Mouse (Mus musculus): ENCODE measurements at regions not wholly inside any gene's neighbourhood (a gene's known extent, or its start where the extent isn't known, plus 50 kb on each side); places are given as distances from the start of the nearest gene placed in this dataset.

DNA sequence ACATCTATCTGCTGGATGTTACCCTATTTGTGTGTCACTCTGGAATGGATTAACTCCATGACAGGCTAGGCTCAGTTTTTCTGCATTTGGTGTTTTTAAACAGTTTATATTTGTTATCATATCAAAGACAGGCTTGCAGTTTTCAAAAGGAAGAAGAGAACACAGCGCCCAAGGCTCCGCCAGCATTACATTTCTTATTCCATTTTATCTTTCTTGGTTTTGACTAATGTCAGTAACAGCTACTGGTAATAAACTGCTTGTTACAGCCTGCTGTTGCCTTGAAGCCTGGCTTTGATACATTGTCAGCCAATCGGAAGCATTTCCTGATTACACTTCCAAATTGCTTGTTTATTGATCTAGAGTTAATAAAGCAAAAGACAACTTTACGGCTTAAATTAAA, 219.4 kb upstream of the Mdfic start:
- no peak for DNase-seq

GRCm38 (mm10) chr6:15509314-15509713, 211.1 kb upstream of the Mdfic start:
- no peak for DNase-seq

- no peak for DNase-seq
Observed at GRCm38 (mm10) chr6:15537279-15537678, 183.2 kb upstream of the Mdfic start.

DNA sequence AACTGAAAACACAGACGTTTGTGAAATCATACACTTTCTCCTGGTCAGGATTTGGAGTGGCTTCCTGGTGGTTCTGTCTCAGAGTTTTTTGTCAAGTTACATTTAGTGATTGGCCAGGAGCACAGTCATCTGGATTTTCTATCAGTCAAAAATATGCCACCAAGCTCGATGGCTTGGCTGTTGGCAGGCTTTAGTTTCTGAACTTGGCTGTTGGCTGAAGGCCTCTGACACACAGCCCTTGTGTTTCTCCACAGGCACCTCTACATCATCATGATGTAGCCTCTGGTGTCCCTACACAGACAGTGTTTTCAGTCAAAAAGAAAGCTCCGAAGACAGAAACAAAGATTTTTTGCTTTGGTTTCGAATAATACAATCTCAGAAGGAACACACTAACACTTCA, 178.5 kb upstream of the Mdfic start:
- no peak for DNase-seq

DNA sequence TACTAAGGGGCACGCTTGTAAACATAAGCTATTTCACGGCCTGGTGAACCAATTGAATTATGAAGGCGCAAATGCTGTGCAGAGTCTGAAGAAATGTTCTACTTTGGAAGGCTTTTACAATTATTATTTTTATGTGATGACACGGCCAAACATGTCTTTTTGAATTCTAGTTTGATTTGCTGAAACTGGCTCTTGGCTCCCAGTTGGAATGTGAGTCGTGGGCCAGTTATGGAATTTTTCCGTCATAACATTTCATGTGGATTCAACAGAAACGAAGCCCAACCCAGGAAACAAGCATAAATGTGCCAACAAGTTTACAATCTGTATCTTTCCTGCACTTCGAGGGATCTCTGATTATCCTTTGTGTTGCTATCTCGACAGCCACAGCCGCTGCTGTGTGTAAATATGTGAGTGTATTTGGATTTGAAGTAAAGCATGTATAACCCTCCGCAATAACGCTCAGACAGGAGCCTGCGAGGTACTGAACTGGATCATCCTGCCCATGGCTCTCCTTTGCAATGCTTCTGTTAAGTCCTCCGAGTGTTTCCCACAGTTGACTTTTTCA, 176.9 kb upstream of the Mdfic start:
- DNase-seq, result no peak

DNA sequence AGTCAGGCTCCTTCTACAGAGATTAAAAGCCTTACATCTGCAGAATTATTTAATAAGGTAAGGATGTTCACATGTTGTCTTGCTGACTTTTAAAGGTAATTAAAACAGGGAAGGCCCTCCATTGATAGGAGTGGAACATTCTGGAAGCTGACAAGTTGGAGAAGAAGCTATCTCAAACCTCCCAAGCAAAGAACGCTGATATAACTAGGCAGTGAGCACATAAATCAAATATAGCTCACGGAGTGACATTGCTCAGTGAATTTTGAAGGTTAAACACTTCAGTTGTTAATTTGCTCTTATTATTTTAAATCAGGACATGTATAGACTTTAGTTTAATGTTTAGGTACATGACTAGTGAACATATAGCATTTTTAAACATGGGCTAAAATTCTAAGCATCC, 171.6 kb upstream of the Mdfic start:
- DNase-seq, result no peak

- DNase-seq, result peak; percentile 21 to 29
Observed at GRCm38 (mm10) chr6:15592780-15593179, 127.7 kb upstream of the Mdfic start.

DNA sequence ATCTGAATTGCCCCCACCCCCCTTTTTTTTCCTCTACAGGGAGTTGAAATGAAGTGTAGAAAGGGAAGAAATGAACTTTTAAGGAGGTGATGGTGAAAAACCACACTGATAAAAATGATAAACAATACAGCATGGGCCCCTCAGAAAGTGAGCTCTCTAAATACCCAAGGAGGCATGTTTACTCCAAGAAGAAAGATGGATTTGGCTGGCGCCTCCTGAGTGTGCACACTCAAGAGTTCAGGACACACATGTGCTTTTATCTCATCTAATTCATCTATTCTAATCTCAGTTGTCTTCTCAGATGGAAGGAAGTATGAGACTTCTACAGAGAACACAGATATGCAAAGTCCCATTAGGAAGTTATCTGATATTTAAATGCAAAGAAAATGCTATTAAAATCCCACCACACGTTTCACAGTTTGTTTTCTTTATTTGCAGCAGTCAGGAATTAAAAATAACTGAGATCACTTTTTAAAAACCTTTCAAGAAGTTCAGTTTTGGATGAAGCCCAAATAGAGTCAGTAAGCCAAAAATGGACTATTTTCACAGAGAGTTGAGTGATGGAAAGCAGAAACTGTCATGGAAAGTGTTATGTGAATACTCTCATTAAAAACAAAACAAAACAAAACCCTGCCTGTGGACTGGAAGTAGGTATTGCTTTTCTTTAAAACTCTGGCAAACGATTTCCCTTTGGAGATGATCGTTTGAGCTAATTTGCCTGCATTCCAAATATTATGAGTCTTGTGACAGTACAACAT, 123.1 kb upstream of the Mdfic start:
- DNase-seq, result no peak

DNA sequence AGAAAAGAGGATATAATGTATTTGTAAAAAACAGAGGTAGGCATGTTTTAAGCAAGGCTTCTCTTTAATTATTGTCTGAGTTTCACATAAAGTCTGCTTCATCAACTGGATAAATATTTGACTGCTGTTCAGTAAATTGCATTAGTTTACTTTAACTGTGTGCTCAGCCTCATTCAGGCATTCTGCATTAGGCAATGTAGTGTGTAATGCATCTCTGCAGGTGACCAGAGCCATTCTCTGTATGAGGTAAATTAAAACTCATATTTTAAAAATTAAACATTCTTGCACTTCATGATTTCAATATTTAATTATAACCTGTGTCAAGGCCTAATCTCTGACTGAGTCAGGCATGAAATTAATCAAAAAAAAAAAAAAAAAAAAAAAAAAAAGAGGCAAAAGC, 110.3 kb upstream of the Mdfic start:
- no peak for DNase-seq

DNA sequence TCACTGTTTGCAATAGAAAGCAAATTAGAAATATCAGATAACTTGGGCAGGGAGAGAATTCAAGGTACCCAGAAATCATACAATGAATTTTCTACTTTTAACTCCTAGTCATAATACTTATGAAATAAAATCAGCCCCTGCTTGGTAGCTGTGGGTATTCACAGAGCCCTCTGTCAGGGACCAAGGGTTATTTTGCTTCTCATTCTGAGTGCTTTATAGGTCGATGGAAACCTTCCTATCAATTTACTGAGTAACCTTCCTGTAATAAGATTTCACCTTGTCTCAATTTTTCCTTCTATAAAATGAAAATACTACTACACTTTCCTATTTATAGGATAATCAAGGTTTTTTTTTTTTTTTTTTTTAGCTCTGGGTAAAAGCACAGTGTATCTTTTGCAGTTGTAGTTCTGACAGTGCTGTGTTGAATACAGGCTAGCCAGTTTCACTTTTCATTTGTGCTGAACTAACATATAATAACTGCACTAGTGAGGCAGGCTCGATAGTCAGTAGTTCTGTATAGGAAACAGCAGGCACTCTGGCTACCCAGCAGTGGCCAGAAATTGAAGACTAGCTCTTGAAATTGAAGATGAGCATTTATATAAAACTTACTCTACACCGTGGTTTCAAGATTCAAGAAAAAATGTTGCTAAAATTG, 94.4 kb upstream of the Mdfic start:
- DNase-seq, result peak; percentile 6 to 13

GRCm38 (mm10) chr6:15638548-15638947, 81.9 kb upstream of the Mdfic start:
- DNase-seq, result no peak

DNA sequence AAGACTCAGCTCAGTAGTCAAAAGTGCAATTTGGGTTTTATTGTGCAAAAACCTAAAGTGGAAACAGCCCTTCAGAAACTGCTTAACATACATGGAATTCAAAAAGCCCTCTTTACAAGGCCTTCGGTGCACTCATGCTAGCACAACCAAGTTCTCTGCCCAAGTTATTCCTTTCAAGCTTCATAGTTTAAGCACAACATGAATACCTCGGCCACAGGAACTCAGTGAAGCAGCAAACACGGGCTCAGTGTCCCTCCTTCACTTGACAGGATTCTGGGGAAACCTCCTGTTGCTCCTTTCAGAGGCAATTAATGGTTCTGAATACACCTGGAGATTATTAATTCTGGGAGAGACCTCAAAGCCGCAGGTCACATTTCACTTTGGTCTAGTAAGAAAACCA, 81.1 kb upstream of the Mdfic start:
- no peak for DNase-seq

GRCm38 (mm10) chr6:15639809-15640479, 80.5 kb upstream of the Mdfic start:
- DNase-seq, result no peak

GRCm38 (mm10) chr6:15644311-15644710, 76.2 kb upstream of the Mdfic start:
- no peak for DNase-seq

- DNase-seq, result no peak
Observed at GRCm38 (mm10) chr6:15647499-15647898, 73.0 kb upstream of the Mdfic start.
